Mouse (Mus musculus) kidney, adult 8-10 months (tissue): ENCODE measurements around the gene Slit2.

Experiments
- DNase-seq, 2 experiments: peaks; one replicate each; pipeline ENCODE4 v3.0.0; 2022

Gene Slit2

DNA sequence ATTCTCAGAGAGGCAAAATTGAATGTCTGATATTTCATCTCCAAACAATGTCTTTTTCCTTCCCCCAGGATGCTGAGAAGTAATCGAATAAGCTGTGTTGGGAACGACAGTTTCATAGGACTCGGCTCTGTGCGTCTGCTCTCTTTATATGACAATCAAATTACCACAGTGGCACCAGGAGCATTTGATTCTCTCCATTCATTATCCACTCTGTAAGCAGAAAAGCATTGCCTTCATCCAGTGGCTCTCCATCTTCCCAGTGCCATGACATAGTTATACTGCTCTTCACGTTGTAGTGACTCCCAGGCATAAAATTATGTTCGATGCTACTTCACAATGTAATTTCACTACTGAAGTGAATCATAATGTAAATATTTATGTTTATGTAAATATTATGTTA is 252.3 kb downstream of the Slit2 start:
- no peak for DNase-seq

DNA sequence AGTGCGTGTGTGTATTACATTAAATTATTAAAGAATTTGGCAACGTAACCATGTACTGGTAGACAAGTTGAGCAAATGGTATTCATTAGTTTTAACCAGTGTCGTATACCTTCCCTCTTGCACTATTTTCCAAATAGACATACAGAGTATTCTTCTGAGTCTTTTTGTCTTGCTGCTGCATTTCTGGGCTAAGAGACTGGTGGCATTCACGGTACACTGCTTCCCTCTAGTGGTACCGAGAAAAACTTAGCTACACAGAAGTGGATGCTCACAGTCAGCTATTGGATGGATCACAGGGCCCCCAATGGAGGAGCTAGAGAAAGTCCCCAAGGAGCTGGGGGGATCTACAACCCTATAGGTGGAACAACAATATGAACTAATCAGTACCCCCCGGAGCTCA is 257.8 kb downstream of the Slit2 start:
- peak; percentile 17 to 32 for DNase-seq

DNA sequence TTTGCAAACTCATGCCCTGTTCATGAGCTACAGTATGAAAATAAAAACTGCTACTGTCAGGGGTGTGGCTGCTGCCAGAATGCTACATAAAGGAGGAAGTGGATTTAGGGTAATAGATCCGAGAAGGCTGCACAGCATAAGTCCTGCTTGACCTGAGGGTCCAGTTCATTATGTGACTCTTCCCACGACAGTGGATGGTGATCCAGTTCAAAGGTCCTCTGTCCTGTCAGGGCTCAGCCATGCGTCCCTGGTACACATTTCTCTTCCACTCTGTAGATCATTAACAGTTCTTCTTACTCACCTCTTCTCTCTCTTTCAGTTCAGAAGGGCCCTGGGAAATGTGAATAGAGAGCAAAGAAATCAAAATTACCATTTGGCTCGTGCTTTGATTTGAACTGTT is 265.4 kb downstream of the Slit2 start:
- DNase-seq: peak; percentile 63 to 73

DNA sequence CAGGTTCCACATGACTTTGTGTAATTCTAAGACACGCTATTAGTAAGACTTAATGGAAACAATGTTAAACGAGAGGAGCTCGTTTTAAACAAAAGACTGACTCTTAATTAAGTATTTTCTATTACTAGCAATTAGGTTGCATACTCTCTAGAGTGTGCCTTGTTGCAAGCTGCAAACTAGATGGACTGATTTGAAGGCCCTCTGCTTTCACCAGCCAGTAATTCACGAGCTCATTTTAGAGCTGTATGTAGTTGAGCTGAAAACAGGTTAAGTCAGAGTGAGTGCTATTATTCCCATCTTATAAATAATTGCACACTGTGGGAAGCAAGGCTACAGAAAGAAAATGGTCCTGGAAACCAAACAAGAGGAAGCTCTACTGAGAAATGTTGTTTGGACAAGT is 294.6 kb downstream of the Slit2 start:
- no peak for DNase-seq

DNA sequence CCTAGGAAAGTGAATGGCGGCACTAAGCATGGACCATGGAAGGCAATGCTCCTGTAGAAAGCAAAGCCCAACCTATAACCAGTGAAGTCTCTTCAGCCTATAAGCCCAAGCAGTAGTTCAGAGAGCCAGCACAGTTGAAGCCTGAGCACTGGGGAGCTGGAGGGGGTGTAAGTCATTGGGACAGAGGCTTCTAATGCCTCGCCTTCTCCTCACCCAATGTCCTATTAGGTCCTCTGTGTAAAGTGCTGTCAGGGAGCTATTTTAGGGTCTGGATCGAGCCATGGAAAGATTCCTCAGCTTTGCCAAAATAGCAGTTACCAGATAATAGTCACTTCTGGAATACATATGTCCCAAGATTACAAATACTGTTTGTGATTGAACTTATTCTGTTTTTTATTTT is 318.2 kb downstream of the Slit2 start:
- DNase-seq: no peak

DNA sequence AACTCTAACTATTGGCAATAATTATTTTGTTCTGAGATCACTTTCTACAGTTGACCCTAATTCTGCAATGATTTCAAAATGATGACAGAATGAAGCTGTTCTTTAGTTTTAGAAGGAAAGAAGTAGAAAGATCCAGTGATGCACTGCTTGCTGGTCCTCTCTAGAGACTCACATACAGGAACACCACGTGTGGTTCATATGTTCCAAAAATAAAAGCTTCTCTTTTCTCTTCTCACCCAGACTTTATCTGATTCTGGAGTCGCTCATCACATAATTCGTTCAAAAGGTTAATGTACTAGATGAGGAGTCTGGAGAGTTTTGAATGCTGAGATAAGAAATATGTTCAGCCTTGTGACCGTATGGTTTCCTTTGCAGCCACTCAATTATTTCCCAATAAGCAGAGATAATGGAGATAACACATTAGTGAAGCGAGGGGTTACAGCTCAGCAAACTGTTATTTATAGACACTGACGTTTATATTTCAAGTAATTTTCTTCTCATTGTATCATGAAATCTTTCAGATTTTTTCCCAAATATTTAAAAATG is 332.2 kb downstream of the Slit2 start:
- DNase-seq: no peak

DNA sequence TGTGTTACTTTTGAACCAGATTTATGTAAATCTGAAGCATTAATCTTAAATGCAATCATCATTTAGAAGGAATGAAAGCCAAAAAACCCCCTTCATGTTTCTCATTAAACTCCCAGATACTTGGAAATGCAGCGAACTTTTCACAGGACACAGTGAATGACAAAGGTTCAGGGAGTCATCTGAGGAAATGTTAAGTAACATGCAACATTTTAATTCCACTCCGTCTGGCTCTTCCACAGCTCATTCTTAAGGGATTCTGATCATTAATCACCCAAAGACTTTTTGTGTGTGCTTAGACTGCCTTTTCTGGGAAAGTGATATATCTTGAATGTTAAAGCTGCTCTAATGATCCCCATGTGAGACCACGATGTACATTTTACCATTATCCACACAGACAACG is 337.7 kb downstream of the Slit2 start:
- no peak for DNase-seq

DNA sequence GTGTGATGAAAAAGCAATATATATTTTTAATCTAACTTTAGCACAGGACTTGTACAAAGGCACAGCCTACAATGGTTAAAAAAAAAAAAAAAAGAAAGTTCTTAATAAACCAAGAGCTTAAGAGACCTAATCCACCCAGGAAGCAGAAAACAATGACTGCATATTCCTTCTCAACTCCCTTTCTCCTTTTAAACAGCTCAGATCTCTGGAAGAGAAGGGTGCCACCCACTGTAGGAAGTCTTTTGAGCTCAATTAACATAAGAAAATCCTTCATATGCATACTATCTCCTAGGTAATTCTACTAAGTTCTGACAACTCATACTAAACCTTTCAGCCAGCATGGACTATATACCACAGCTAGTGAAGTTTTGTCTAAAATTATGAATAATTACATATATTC is 343.3 kb downstream of the Slit2 start:
- no peak for DNase-seq

DNA sequence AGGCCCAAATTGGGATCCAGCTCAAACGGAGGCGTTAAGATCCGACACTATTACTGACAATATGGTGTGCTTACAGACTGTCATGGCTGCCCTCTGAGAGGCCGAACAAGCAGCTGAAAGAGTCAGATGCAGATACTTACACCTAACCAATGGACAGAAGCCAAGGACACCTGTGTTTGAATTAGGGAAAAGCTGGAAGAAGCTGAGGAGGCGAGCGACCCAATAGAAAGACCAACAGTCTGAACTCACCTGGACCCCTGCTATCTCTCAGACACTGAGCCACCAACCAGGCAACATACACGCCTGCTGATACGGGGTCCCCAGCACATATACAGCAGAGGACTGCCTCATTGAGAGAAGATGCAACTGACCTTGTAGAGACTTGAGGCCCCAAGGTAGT is 344.7 kb downstream of the Slit2 start, which contains the start of gene 5730480H06Rik:
5730480H06Rik (plus strand) TSS at position 301 of the 400 bp plus-strand sequence.
- no peak for DNase-seq

DNA sequence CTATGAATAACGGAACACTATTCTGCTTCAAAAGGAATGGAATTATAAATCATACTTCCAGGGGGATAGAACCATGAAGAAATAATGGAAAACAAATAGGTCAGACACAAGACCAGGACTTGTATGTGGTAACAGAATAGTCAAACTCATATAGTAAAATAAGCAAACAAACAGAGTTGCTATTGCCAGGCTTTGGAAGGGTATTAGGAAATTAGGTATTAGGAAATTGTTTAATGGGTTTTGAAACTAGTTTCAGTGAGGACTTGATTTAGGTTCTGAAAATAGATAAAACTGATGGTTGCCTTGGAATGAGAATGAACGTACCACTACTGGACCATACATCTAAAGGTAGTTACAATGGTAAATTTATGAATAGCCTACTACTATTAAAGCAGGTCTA is 346.8 kb downstream of the Slit2 start:
- DNase-seq: no peak

DNA sequence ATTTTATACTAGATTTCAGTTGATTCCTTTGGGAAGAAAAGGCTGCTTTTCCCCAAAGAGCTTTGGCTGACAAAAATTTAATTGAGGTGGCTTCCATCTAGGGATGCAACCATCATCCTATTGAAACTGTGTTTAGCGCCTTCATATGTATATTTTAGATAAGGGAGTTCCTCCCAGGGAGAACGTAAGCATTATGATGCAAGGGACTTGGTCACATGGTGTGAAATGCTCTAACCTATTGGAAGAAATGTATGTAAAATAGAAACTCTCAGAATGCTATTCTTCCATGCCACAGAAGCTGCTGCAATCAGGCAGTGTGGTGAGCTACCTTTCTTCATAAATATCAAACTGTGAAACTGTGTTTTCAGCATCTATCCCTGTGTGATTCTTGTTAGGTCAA is 347.9 kb downstream of the Slit2 start:
- no peak for DNase-seq

DNA sequence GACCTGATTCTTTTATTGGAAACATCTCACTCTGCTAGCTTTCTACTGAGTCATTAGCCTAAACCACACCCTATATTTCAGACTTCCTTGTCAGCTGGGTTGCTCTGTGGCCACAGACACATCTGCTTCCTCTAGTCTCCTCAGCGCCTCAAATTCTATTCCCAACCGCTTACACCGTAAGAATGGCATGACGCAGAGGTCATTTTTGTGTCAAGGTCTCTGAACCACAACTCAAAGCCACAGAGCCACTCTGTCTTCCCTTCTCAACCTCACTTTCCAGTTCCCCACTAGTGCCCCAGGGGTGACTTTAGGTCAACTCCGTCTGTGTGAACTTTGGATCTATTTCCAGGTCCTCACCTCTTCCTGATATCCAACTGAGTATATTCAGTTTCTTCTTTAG is 348.5 kb downstream of the Slit2 start:
- DNase-seq: no peak

DNA sequence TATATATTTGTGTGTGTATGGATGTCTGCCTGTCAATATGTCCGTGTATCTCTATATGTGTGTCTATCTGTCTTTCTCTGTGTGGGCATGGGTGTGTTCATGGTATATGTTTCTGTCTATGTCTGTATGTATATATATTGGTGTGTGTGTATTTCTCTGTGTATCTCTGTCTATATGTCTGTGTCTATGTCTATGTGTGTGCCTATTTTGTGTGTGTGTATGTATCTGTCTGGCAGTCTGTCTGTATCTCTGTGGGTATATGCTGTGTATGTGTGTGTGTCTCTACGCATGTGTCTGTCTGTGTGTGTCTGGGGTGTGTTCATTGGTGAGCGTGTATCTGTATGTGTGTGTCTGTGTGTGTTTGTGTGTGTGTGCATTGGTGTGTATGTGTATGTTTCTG is 350.5 kb downstream of the Slit2 start:
- no peak for DNase-seq

DNA sequence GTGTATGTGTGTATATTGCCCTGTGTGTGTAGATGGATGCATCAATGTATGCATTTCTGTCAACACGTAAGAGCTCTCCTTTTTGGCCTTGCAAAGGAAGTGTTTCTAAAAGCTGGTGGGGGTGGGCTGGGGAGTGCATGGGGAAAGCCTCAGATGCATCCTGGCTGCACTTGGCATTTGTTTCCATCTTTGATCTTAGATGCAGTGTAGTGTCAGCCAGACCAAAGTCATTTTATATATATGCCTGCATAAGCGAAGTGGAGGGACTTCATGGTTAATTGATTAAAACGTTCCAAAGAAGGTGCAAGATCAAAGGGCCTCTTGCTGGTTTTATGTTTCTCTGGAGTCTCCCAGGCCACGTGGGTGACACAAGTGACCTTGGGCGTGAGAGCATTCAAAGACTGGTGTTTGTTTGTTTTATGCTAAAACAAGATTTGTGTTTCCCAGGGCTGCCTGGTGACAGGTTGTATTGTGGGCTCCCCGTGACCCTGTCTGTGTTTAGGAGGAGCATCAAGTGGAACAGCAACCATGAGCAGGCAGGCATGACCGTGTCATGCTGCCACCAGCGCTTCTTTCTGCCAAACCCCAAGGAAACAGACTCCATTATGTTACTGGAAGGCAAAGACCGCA is 351.1 kb downstream of the Slit2 start:
- no peak for DNase-seq

DNA sequence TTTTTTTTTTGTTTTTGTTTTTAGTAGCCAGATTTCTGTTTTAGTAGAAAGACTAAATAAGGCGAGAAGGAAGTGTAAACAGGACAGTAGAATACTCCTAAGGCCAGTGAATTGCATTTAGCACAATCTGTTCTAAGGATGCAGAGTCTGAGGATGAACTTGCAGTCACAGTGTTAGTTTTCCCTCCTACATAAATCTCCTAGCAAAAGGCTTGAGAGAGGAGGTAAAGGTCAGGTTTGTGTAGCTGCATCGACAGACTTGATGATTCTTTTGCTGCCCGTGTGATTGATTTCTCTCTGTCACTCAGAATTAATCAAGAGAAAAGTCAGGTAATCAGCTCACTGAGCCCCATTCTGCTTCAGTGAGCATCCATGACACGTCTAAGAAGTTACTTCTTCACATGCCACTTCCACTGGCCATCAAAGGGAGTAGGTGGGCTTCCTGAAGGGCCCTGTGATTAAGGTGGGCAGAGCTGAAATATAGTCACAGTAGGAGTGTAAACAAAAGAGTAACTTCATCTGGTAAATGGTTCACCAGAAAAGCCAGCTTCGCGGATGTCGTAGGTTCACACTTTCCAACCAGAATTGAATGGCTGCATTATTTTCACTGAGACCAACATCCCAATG is 358.0 kb downstream of the Slit2 start:
- no peak for DNase-seq

DNA sequence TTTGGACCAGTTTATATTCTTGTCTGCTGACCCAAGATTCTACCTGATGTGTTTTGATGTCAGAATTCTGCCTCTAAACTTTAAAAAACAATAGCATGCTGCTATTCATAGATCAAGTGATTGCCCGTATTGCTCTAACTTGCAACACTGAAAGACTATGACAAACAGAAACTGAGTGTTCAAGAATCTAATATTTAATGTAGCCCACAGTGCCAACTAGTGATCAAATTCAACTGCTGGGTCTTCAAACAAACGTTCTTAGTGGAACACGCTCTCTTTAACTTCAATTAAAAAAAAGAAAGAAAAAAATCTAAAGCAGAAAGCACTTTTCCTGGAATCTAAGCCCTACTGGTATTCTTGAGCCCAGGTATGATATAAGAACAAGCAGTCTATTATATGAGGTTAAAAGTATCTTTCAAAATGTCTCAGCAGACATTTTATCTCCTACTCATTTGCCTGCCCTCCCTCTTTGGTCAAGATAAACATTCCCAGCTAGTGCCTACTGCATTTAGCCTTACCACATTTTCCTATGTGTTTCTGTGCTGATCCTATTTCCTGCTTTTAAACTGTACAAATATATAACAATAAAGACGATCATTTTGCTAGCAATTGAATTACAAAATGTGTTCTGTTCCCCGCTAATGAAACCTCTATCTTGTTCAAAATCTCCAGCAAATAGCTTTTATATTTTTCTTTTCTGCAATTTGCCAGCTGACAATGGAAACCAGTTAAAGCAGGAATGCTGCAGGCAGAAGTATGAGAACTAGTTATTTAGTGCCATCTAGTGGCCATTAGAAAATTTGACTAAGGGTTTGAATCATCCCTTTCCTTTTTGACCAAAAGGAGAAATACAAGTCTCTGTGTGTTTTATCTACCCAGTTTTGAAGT is 362.4 kb downstream of the Slit2 start:
- no peak for DNase-seq

DNA sequence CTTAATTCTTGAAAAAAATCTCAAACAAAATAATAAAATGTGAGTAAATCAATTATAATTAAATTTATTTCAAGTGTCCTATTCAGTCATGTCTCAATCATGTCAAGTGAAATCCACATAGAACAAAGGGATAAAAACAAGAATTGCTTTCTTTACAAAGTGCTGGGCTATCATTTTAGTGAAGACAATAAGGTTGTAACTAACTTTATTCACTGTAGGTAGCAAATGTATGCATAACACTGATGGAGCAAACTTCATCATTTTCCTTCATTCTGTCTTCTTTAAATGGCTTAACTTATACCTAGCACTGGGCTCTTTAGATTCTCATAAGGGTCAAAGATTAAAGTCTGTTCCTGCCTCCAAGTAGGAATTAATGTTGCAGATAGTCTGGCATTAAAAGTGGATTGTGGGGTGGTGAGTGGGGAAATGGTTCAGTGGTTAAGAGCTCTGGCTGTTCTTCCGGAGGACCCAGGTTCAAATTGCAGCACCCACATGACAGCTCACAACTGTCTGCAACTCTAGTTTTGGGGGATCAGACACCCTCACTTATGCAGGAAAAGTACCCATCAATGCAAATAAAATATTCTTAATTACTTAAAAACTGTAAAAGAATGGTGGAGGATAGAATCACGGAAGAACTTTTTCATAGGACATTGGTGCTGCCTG is 363.2 kb downstream of the Slit2 start:
- DNase-seq: no peak

DNA sequence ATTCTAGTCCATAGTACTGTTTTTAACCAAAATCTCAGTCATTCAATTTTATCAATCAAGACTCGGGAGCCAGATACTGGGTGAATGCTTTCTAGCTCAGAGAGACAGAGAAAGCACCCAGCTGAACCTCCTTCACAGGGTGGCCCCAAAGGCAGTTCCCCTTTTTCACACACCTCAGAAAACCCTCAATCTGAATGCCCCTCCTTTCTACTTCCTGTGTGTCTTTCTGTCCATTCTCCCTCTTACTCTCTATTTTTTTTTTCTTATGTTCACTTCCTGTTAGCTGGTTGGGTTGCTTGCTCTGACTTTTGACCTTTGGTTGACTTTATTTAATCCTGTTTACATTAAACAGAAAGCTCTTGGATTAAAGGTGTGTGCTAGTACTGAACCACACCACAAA is 366.4 kb downstream of the Slit2 start:
- DNase-seq: no peak
